Mouse (Mus musculus) C2C12 (cell line): ENCODE measurements at regions not wholly inside any gene's neighbourhood (a gene's known extent, or its start where the extent isn't known, plus 50 kb on each side); places are given as distances from the start of the nearest gene placed in this dataset.

Source experiments
- H3K27me3 ChIP-seq: one replicate; pipeline ENCODE4 v1.6.1; 2011; ENCODE audit not compliant: control insufficient read depth, insufficient read depth, insufficient read length
- H3K36me3 ChIP-seq: one replicate; pipeline ENCODE4 v1.6.1; 2011; ENCODE audit not compliant: control insufficient read depth, insufficient read depth
- H3K4me3 ChIP-seq: one replicate; pipeline ENCODE4 v1.5.1; 2011; ENCODE audit warnings: mild to moderate bottlenecking, control low read depth; ENCODE audit not compliant: poor library complexity, insufficient read depth, severe bottlenecking
- H3K79me2 ChIP-seq: one replicate; pipeline ENCODE4 v1.6.1; 2011; ENCODE audit not compliant: control insufficient read depth, insufficient read depth
- H3K79me3 ChIP-seq: one replicate; pipeline ENCODE4 v1.6.1; 2011; ENCODE audit warnings: low read depth, control low read depth
- H3ac ChIP-seq: one replicate; pipeline ENCODE3; 2011; ENCODE audit warnings: low read depth; ENCODE audit not compliant: control insufficient read depth, insufficient read length
- CEBPB ChIP-seq: IDR thresholded peaks from one replicate; pipeline ENCODE4 v1.6.1; 2011; ENCODE audit warnings: low read depth, mild to moderate bottlenecking, control low read depth, moderate library complexity
- CTCF ChIP-seq: IDR thresholded peaks from one replicate; pipeline ENCODE4 v1.5.1; 2011; ENCODE audit not compliant: control insufficient read depth, insufficient read depth, insufficient read length
- FOSL1 ChIP-seq: IDR thresholded peaks from one replicate; pipeline ENCODE4 v1.8.0; 2011; ENCODE audit warnings: mild to moderate bottlenecking, low read length; ENCODE audit not compliant: poor library complexity, insufficient read depth, severe bottlenecking
- MAX ChIP-seq: IDR thresholded peaks from one replicate; pipeline ENCODE4 v1.6.1; 2011; ENCODE audit warnings: mild to moderate bottlenecking, control low read depth
- MYOD1 ChIP-seq: IDR thresholded peaks from one replicate; pipeline ENCODE4 v1.6.1; 2011; ENCODE audit warnings: low read depth; ENCODE audit not compliant: control insufficient read depth, insufficient read length
- MYOG ChIP-seq: IDR thresholded peaks from one replicate; pipeline ENCODE4 v1.6.1; 2011; ENCODE audit not compliant: control insufficient read depth, insufficient read length; ENCODE audit errors: extremely low read depth
- USF1 ChIP-seq: IDR thresholded peaks from one replicate; pipeline ENCODE4 v1.6.1; 2011; ENCODE audit warnings: low read depth, mild to moderate bottlenecking, control low read depth, moderate library complexity

DNA sequence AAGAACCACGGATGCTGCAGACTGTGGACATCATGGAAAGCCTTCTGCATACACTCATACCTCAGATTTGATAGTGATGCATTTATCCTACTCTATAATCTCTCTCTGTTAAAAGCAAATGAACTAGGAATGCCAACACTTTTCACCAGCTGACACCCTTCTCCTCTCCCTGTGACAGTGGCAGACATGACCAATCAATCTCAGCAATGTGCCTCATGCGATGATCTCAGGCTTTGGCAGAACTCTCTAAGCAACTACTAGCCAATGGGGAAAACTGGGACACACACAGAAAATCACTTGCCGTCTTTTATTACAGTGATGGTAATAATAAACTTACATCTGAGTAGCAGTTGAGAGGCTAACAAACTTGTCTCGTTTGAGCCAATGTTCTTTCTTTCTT lies 148.4 kb upstream of the Spred2 start:
- H3K27me3 ChIP-seq: peaks cover 9% of the 10 kb centered on the region
- no peaks in the 10 kb centered on the region for H3K79me2 ChIP-seq
- H3K79me3 ChIP-seq: no peaks in the 10 kb centered on the region
- no peak overlapping the region for H3ac ChIP-seq
- no peak overlapping the region for H3K4me3 ChIP-seq
- H3K36me3 ChIP-seq: no peaks in the 10 kb centered on the region
- TF ChIP-seq MYOG (no peak), MYOD1 (no peak), CEBPB (no peak), CTCF (no peak), MAX (no peak), FOSL1 (no peak)

DNA sequence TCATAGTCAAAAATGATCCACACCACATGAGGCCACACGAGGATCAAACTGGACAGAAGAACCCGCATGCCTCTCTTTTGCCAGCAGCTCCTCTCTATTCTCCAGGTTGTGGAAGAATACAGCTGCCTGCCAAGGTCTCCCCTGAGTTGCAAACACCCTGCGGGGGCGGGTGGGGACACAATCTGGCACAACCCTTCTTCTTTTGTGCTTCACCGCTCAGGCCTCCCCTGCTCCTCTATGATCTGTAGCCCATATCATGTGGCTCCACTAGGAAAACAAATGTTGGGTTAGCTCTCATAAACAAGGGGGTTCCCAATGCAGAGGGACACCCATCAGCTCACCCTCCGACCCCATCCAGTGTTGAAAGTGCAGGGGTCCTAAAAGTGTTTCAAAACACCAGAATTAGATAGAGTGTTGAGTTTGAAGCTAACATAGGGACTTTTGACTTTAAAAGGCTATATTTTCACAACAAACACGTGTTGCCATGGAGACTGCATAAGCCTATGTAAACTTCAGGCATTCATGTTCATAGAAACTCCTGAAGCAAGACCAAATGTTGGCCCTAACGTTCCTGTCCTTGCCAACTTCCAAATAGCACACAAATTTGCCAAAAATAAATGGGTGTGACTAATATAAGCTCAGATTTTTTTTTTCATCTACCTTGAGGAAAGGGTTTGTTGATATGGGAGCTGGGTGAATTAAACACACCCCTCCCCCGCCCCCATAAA lies 147.5 kb upstream of the Spred2 start:
- H3K79me2 ChIP-seq: no peaks in the 10 kb centered on the region
- no peaks in the 10 kb centered on the region for H3K36me3 ChIP-seq
- no peak overlapping the region for H3ac ChIP-seq
- H3K27me3 ChIP-seq: peaks cover 18% of the 10 kb centered on the region
- no peaks in the 10 kb centered on the region for H3K79me3 ChIP-seq
- TF ChIP-seq CTCF: no peak
- TF ChIP-seq FOSL1: no peak
- TF ChIP-seq USF1: no peak
- TF ChIP-seq MAX: no peak
- no peak for TF ChIP-seq MYOG
- H3K4me3 ChIP-seq: no peak overlapping the region

DNA sequence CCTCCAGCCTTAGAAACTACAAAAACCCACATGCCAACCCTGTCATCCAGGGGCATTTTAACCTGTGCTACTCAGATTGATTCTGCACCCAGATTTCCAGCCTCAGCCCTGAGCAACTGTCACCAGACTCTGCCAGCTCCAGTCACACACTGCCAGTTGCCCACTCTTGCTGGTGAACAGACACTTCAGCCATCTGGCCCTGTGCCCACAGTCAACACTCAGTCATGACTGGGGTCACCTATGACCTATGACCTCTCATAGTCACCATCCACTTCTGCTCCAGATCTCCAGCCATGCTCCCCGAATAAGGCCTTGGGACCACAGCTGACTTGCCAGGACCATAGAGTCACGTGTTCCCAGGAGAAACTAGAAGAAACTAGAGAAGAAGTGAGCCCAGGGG lies 146.0 kb upstream of the Spred2 start:
- H3K36me3 ChIP-seq: no peaks in the 10 kb centered on the region
- H3K4me3 ChIP-seq: no peak overlapping the region
- no peaks in the 10 kb centered on the region for H3K79me2 ChIP-seq
- no peak for TF ChIP-seq MAX
- no peak for TF ChIP-seq MYOD1
- no peak for TF ChIP-seq CEBPB
- peaks cover 26% of the 10 kb centered on the region for H3K27me3 ChIP-seq
- H3ac ChIP-seq: no peak overlapping the region
- H3K79me3 ChIP-seq: no peaks in the 10 kb centered on the region

DNA sequence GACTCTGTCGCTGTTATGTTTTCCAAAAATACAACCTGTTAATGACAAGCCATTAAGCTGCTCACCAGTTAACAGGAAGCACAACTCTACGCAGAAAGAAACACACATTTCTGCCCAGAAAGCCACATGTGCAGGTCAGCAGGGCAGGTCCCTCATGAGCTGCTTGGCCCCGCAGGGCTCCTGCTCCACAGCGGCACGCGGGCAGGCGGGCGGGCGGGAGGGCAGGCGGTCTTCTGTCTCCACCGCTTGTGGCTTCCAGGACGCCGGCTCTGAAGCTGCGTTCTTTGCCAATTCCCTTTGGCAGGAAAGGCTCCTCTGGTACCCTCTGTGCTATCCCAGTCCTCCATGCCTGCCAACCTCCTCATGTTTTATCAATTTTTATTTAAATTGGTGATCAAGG lies 139.1 kb upstream of the Spred2 start:
- peaks cover 26% of the 10 kb centered on the region for H3K27me3 ChIP-seq
- H3K79me3 ChIP-seq: no peaks in the 10 kb centered on the region
- no peak overlapping the region for H3ac ChIP-seq
- H3K79me2 ChIP-seq: no peaks in the 10 kb centered on the region
- H3K4me3 ChIP-seq: no peak overlapping the region
- TF ChIP-seq MYOG (no peak), CTCF (no peak), FOSL1 (no peak), MYOD1 (no peak), USF1 (no peak), CEBPB (no peak), MAX (no peak)
- H3K36me3 ChIP-seq: no peaks in the 10 kb centered on the region

DNA sequence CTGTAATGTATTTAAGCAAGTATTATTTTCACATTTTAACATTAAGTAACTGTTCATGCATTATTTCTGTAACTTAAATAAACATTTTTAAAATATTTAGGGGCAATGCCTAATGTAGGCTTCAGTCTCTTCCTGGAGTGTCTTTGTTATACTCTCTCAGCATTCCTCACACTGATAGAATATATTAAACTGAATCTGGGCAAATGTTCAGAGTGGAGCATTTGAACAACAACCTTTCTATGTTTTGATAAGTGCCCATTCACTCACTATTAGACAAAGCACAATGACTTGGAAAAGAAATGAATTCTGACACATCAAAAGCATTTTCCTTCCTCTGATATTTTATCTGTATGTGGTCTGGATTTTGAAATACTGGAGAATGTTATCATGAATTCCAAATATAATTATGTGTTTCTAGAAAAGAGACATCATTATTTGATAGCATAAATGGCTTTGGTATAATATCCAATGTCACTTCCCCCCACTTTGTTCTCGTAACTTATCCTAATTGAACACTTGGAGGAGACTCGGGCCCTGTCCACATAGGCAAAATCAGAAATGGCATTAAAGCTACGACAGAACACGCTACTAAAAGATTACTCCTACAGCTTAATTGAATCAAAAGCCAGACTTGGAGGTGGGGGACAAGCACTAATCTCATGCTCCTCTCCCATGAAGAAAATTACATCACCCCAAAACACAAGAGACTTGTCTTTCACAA lies 127.1 kb upstream of the Spred2 start:
- no peaks in the 10 kb centered on the region for H3K79me3 ChIP-seq
- no peak overlapping the region for H3K4me3 ChIP-seq
- no peaks in the 10 kb centered on the region for H3K36me3 ChIP-seq
- no peak for TF ChIP-seq CTCF
- TF ChIP-seq MAX: no peak
- no peak for TF ChIP-seq FOSL1
- TF ChIP-seq CEBPB: no peak
- no peak for TF ChIP-seq MYOD1
- TF ChIP-seq MYOG: no peak
- no peak for TF ChIP-seq USF1
- no peak overlapping the region for H3ac ChIP-seq
- no peaks in the 10 kb centered on the region for H3K79me2 ChIP-seq
- H3K27me3 ChIP-seq: no peaks in the 10 kb centered on the region
